Mouse (Mus musculus) stomach, postnatal 0 days (tissue): Measurements from ENCODE around the gene Ppm1h.

Experiments used
- CTCF ChIP-seq: IDR thresholded peaks from 2 replicates; pipeline ENCODE4 v1.5.1; 2016; ENCODE audit warnings: antibody characterized with exemption, low read depth, mild to moderate bottlenecking, moderate library complexity
- EP300 ChIP-seq: optimal IDR thresholded peaks from 2 replicates; pipeline ENCODE3; 2016; ENCODE audit warnings: antibody characterized with exemption

- TF ChIP-seq EP300 (no peak), CTCF (no peak)
Measured at GRCm38 (mm10) chr10:122823642-122824041, 145.1 kb downstream of the Ppm1h start.
